Mouse (Mus musculus) ovary, postnatal 14 days (tissue): ENCODE measurements around the gene Emp2.

Source experiments
- DNase-seq: peaks from one replicate; pipeline ENCODE4 v3.0.0; 2022; ENCODE audit warnings: low spot score

The Emp2 gene

DNA sequence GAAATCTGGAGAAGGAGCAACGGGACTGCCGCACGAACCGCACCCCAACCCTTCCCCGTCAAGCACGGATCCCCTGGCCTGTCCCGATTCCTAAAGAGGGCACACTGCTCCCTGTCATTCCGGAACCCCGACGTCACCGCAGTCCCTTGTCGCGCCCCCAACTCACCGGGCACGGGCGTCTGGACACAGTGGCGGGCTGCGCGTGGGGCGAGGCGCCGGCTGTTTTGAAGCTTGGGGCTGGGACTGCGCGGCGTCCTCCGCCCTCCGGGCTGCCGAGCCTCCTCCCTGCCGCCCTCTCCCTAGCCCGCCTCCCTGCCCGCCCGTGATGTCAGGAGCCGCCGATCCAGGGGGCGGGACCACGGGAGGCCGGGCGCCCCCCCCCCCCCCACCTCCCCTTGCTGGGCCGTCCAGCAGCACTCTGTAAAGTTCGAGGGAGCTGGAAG lies at the start of gene Emp2:
Gene Emp2 (minus strand): TSS at position 323 of the 443 bp plus-strand sequence.
- DNase-seq, result peak; percentile 46

DNA sequence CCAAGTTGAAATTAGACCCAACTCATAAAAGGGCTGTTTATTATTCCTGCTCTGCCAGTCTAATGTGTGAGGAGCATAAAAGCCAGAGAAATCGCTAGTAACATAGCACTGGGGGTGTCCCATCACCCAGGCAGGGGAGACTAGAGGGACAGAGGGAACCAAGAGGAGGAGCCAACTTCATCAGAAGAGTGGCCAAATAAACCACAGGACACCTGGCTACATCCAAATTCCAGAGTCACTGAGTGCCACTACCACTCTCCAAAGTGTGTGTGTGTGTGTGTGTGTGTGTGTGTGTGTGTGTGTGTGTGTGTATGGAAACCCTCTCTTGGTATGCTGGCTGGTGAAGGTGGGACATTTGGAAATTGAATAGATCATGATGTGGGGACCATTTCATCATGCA lies 49.3 kb upstream of the Emp2 start:
- DNase-seq, result no peak

DNA sequence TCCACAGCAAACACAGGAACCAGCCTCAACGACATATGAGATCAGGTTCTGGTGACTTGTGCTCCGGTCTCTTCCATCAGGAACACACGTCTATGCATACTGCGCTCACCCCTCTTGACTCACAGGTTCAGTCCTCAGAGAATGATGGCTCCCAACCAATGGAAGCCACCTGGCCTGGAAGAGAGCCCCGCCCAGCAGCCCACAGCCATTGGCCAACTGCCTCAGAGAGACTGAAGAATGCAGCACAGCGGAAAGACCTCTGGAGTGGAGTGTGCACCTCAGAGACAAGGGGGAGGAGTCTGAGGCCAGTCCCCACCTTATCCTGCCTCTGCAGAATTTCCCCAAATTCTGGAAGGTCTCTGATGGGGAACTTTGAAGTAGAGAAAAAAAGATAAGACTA lies 45.5 kb upstream of the Emp2 start:
- no peak for DNase-seq

DNA sequence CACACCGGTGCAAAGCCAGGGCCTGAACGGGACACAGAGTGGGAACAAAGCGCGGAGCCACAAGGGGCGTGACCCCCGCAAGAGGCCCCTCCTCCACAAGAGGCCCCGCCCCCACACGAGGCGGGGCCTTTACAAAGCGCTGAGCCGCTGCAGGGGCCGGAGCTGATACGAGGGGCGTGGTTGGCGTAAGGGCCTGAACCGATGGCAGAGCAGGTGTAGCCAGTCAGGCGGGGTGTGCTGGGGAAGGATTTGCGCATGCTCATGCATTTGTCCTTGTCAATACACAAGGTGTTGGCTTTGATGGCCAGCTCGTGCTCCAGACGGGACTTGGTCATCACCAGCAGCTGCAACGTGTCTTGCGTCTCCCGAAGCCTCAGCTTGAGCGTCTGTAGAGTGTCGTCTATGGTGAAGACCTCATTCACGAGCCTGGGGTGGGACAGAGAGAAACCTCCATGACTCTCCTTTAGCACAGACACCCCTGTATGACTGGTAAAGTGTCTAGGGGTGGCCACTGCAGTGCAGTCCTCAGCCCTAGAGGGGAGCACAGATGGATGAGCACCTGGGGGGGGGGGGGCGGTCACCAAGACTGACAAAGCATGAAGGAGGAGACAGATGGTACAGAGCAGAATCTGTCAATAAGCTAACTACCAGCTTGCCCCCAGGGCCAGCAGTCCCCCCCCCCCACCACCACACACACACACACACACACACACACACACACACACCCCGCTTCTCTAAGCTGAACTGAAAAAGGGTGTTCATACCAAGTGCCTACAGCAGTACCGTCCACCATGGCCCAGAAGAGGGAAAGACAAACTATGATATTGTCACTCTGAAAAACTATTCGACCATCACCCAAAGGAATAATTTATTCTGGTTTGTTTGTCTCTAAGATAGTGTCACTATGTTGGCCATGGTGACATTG lies 44.5 kb upstream of the Emp2 start:
- peak; percentile 40 for DNase-seq

DNA sequence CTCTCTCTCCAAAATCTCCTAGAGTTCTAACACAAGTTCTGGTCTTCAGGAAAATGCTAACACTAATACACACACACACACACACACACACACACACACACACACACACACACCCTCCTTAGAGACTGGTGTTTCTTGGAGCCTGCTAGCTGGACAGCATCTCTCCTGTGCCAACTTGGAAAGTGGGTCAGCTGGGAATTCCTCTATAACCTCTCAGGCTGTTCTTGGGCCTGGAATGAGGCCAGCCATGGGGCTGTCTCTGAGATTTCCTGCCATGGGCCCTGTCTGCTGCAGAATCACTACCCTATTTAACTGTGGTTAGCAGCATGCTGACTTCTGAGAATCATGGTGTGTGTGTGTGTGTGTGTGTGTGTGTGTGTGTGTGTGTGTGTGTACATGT lies 41.2 kb upstream of the Emp2 start:
- DNase-seq, result no peak

DNA sequence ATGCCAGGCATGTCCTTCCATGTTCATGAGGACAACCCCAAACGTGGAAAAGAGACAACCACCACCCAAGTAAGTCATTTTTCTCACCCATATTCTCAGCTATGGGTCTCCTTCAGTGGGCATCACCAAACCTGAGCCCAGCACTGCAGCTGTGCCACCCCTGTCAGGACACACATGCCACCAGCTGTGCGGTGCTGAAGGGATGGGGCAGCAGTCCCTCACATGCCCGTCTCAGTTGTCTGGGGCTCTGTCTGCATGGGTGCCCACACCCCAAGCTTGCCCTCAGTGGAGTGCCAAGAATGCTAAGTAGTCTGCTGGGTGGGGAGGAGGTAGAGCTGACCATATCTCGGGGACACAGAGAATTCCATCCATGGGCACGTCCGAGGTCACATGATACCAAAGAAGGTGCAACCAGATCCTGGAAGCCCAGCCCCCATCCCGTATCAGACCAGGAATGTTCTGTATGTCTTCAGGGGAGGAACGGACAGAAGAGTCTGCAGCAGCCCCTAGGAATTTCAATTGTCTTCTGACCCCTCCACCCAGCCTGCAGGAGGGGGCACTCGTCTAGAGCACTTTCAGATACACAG lies 37.4 kb upstream of the Emp2 start:
- no peak for DNase-seq

DNA sequence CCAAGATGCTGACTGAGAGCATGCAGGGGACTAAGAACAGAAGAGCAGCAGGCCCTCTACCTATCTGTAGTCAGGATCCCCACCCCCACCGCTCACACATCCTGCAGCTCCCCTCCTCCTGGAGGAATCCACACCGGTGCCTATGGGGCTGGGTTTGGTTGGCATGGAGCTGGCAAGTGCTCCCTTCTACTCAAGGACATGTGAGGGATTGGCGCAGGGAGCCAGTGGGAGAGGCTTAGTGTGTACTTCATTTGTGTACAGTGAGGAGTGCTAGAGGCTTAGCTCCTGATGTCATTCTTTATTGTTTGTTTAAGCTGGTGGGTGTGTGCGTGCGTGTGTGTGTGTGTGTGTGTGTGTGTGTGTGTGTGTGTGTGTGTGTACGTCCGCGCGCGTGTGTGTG lies 36.1 kb upstream of the Emp2 start:
- DNase-seq, result no peak

DNA sequence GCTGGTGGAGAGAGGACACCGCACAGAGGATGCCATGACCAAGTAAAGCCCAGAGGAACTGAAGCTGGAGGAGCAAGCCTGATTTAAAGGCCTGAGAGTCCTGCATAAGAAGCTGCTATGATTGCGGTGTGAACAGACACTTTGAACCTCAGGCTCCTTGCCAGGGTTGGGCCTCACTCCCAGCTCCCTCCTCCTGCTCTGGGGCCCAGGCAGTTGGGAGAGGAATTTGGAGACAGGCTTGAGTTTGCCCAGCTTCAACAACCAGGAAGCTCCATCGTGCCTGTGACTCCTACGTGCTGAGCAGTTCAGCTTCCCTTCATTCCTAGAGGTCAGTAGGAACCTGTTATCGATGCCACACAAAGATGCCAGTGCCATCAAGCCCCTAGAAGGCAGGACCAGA lies 35.7 kb upstream of the Emp2 start:
- DNase-seq, result no peak

DNA sequence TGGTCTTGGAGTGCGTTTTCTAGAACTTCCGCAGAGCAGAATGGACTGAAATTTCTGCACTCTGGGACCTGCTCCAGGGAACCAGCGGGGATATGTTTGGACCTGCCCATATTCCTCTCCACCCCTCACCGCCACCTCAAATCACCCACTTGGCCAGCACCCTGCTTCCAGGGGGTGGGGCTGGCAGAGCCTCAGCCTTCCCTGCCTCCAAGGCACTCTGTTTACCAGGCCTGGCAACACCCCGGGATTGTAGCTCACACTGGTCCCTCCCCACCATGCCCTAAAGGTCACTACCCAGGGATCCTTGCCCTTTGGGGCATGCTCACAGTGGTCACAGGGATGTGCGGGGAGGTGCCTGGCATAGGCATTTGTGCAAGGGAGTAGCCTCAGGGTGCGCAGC lies 33.8 kb upstream of the Emp2 start:
- DNase-seq, result no peak

DNA sequence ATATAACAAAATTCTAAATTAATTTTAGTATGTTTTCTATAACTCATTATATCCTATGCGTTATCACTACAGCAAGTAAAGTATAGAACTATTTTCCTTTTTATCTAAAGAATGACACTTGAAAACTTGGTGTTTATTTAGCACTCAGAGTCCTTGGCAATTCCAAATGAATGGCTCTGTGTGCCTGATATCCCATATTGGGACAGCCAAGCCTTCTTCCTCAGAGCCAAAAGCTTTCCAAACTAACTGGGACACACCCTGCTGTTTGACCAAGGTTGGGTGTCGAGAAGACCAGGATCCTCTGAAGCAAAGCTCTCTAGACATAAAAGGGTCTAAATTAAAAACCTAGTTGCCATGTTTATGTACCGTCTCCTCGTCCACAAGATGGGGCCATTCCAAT lies 27.3 kb upstream of the Emp2 start:
- no peak for DNase-seq

DNA sequence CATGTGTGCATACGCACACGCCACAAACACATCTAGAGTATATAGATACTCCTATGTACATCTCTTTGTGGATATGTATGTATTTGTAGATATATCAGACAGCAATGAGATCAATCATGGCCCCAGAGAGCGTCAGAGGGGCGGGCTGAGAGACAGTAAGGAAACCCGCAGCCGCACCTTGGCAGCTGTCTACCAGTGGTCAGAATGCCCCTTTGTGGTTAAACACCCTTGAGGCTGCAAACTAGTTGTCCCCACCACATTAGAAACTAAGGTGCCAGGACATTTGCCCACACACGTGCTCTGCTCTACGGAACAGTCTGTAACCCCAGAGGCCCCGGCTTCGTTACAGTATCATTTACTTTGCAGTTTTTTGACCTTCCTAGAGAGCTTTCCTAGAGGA lies 26.2 kb upstream of the Emp2 start:
- DNase-seq, result no peak

DNA sequence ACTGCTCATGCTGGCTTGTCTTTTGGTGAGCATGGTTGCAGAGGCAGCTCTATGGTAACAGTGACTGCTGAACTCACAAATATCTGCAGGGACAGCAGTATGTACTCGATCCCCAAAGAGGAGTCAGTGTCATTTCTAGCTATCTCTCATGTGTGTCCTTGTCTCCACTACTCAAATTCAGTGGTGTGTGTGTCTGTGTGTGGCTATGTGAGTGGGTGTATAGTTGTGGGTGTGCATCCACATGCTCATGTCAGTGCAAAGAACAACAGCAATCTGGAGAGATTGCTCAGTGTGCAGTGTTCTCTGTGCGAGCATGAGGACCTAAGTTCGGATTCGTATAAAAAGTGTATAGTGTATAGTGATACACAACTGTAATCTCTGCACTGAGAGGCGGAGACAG lies 24.8 kb upstream of the Emp2 start:
- no peak for DNase-seq

DNA sequence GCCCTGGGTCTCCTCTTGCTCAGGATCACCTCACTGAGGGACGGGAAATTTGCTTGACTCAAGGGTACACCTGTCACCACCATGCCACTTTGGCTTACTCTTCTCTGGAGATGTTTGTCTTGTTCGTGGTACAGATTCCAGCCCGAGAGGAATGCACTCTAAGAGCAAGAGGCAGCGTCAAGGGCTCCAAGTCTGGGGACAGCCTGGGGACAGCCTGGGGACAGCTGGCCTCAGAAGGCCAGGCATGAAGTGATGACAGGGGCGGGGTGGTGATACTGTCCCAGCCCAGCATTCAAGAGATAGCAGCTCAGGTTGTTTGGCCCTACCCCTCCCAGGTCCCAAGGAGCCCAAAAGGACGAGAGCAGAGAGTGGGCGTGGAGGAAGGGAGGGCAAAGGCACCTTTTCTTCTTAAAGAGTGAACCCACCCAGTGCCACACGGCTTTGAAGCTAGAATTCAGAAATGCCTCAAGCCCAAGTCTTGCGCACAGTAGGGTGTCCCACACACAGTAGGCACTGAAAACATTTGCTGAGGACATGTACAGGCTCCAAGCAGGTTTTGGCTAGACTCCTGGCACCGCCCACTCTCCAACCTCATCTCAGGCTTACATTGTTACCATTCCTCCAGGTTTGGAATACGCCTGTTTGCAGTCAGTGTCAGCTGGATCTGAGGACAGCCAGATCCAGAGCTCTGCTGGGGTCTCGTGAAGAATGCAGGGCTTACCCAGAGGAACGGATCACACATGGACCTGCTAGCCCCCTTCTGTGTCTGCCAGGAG lies 23.8 kb upstream of the Emp2 start:
- no peak for DNase-seq

DNA sequence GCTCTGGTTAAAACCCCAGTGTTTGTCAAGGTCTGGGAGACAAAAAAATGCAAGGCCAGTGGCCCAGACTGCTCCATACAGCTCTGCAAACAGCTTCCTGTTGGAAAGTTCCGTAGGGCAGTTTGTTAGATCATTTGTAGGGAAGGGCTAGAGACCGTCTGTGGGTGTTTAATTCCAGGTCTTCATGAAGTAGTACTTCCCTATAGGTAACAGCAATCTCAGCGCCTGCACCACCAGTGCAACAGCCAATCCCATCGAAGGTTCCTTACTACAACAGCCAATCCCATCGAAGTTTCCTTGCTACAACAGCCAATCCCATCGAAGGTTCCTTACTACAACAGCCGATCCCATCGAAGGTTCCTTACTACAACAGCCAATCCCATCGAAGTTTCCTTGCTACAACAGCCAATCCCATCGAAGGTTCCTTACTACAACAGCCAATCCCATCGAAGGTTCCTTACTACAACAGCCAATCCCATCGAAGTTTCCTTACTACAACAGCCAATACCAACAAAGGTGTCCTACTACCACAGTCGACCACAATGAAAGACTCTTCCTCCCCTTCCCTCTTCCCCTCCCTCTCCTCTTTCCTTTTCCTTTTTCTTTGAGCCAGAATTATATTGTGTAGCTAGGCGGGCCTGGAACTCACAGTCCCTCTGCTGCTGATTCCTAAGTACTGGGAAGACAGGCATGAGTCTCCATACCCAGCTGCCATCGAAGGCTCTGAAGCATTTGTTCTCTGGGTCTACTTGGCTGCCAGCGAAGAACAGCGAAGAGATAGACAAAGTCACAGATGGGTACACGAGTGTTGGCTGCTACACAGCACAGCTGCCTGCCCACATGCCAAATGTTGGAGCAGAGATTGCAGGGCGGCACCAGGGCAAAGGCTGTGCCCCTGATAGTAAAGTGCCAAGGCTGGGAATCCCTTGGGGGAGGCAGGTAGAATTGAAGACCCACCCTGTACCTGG lies 23.0 kb upstream of the Emp2 start:
- DNase-seq, result no peak

DNA sequence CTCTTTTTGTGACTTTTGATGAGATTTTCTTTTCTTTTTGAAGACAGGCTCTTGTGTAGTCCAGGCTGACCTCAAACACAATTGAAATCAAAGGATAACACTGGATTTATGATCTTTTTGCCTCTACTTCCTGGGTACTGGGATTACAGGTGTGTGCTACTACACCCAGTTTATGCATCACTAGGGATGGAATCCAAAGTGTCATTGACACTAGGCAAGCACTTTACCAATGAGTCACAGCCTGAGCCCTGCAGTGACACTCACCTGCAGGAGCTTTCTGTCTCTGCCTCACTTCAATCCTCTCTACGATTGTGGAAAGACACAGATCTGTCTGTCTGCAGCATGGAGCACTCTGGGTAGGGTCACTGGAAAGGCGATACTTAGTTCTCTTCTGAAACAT lies 22.2 kb upstream of the Emp2 start:
- no peak for DNase-seq

DNA sequence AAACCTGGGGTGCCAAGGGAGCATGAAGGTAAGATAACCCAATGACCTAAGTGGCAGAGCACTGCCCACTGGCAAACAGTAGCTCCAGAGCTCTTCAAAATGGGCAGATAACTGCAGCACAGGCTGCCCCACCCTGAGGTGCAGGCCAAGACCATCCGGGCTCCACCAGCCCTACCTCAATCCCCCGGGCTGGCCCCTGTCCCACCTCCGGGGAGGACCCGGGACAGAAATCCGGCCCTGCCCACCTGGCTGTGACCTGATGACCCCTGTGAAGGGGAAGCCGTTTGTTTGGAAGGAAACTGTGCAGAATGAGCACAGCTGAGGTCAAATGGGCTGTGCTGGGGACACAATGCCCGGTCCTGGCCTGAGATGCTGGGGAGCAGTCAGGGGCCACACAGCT lies 19.0 kb upstream of the Emp2 start:
- DNase-seq, result no peak

DNA sequence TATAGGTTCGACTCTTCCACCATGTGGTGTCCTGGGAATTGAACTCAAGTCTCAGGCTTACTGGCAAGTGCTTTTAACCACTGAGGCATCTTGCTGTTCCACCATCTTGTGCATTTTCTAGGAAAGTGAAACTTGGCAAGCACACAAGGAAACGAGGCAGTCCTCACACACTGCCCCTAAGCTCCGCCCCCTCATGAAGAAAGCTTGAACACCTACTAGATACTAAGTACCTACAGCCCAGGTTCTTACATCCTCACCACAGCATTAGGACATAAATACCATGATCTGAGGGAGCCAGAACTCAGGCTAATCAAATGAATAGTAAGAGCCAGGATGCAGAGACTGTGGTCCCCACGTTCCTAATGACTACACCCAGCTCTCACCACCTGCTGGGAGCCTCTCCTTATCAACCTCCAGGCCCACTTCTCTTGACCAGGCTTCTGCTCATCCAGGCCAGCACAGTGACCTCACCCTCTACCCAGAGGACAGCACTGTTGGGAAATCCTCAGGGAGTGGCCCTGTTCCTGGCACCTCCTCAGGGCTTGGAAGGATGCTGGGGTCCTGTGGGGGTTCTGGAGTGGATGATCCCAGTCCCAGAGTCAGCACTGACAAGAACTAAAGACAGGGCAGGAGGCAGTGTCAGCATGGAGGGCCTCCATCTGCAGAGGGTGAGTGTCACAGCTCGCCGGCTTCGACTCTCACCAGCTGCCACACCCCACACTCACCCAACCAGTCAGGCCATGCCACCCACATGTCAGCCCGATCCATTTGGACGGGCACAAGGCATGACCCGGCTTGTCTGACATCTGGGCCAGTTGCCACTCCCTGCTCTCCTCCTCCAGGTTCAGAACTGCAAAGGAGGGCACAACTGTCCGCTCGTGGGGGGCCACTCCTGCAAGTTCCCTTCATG lies 17.1 kb upstream of the Emp2 start:
- DNase-seq, result no peak

DNA sequence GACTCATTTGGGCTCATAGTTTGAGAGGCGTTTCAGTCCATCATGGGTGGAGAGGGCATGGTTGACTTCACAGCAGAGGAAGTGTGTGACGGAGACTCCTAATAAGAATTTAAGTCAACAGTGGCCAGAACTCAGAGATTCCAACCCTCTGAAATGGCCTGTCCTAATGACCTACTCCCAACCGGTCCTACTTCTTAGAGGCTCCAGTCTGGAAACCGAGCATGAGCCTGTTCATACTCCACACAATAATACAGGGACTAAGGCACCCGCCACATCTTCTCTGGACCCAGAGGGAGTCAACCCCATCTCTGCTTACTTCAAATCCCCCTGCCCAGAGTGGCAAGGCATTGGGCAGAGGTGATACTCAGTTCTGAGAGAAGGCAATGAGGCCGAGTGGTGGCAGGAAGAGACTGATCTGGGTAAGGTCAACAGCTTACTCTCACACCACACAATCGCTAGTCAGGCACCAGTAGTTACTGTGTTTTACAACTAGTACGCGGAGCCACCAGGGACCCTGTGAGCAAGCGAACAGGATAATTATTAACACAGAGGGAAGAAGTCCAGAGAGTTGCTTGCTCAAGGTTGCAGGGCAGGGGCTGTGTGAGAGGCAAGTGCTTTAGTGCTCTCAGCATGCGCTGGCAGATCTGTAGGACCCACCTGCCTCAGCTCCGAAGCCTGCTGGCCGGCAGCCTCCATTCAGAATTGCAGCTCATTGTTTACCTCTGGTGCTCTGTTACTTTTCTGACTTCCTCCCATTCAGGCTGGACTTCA lies 14.0 kb upstream of the Emp2 start:
- DNase-seq, result no peak

DNA sequence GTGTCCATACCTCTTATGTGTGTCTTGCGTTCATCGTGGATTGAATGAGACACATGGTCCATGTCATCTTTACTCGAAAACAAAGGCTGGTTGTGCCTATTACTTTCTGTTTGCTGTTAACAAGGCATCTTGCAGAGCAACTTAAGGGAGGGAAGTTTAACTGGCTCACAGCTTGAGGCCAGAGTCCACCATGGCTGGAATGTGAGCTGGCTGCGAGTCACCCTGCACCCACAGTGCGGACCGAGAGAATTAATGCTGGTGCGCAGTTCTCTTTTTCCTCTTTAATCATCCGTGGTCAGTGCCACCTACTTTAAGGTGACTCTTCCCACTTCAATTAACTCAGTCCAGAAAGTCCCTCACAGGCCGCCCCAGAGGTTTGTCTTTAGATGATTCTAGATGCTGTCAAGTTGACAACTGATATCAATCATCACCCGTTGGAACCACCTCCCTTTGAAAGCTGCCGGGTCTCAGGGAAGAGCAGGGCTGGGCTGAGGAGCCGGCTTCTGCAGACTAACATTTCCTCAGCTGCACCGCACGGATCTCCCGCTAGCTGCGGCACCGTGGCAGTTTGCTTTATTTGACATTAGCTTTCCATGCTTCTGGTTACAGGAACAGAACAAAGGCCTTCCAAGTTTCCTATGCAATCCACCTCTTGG lies 6.3 kb upstream of the Emp2 start:
- no peak for DNase-seq
